Comparison of ENCODE assay signal across 11 mouse cellular contexts in genomic region chr3:90255784-90256353, GRCm38 (mm10). TPM values are rescaled to one million over a fixed set of nuclear protein-coding genes. Genes with fewer than 3 reads are reported as not detected.
DNase-seq lines count a peak whose midpoint lies in the region; ATAC-seq and TF ChIP-seq lines count a peak whose summit lies in the region.
"Had no signal": no experiment of that assay in that cellular context is flagged by ENCODE, and none has a peak within 500 bp of the region (broad histone marks: within the 10 kb centered on the region; RNA-seq: fewer than 3 reads in every experiment).

No protein-coding gene starts in this region.

- H3K9ac ChIP-seq in intestine, embryonic 15.5 days, result no peak overlapping the region
- no peak overlapping the region for H3K9ac ChIP-seq in intestine, postnatal 0 days (ENCODE audit: low read depth, low read length)
- 0 out of 2 replicates have a peak overlapping the region, but pooled peaks have one; percentile 92 for H3K9ac ChIP-seq in liver, embryonic 12.5 days

- peaks cover 25% of the 10 kb centered on the region for H3K36me3 ChIP-seq in intestine, embryonic 15.5 days
- H3K36me3 ChIP-seq in intestine, postnatal 0 days (ENCODE audit: control insufficient read depth, insufficient read depth), result peaks cover 40% of the 10 kb centered on the region
- H3K36me3 ChIP-seq in embryonic facial prominence, embryonic 10.5 days (replicated peaks), result peaks cover 59% of the 10 kb centered on the region
- H3K36me3 ChIP-seq in liver, embryonic 12.5 days, result peaks cover 52% of the 10 kb centered on the region

- TF ChIP-seq CTCF in intestine, postnatal 0 days (IDR thresholded peaks at IDR 0.05; ENCODE audit: low read depth), result no peak
- TF ChIP-seq CTCF in layer of hippocampus, adult 2 months (conservative IDR thresholded peaks at IDR 0.05), result no peak

- H3K27me3 ChIP-seq in intestine, embryonic 15.5 days (replicated peaks), result no peaks in the 10 kb centered on the region
- H3K27me3 ChIP-seq in intestine, postnatal 0 days (replicated peaks; ENCODE audit: control insufficient read depth, insufficient read depth, low read length), result no peaks in the 10 kb centered on the region
- no peaks in the 10 kb centered on the region for H3K27me3 ChIP-seq in embryonic facial prominence, embryonic 10.5 days (replicated peaks; ENCODE audit: low read depth, poor library complexity, severe bottlenecking)
- H3K27me3 ChIP-seq in liver, embryonic 12.5 days (replicated peaks), result no peaks in the 10 kb centered on the region

- no peaks in the 10 kb centered on the region for H3K9me3 ChIP-seq in intestine, embryonic 15.5 days
- H3K9me3 ChIP-seq in intestine, postnatal 0 days (ENCODE audit: control insufficient read depth), result no peaks in the 10 kb centered on the region
- H3K9me3 ChIP-seq in embryonic facial prominence, embryonic 10.5 days, result no peaks in the 10 kb centered on the region
- no peaks in the 10 kb centered on the region for H3K9me3 ChIP-seq in liver, embryonic 12.5 days (replicated peaks)

- H3K4me3 ChIP-seq in intestine, embryonic 15.5 days (replicated peaks), result no peak overlapping the region
- no peak overlapping the region for H3K4me3 ChIP-seq in intestine, postnatal 0 days (ENCODE audit: low read depth, low read length)
- peak overlapping the region; percentile 95; the same call in 1 of the 2 replicates for H3K4me3 ChIP-seq in embryonic facial prominence, embryonic 10.5 days
- H3K4me3 ChIP-seq in liver, embryonic 12.5 days, result no peak overlapping the region
- no peak overlapping the region for H3K4me3 ChIP-seq in layer of hippocampus, adult 2 months

- no peak for ATAC-seq in cerebellum, adult (ENCODE audit: insufficient number of reproducible peaks, low FRiP score, low TSS enrichment)
- no peak for ATAC-seq in intestine, embryonic 15.5 days
- ATAC-seq in intestine, postnatal 0 days, result no peak
- no peak for ATAC-seq in liver, embryonic 12.5 days

- 89% methylated on average over 14 of the region's 14 CpGs for WGBS in intestine, embryonic 15.5 days
- WGBS in intestine, postnatal 0 days, result 90% methylated on average over 14 of the region's 14 CpGs
- 94% methylated on average over 14 of the region's 14 CpGs for WGBS in embryonic facial prominence, embryonic 10.5 days
- WGBS in liver, embryonic 12.5 days (ENCODE audit: insufficient replicate concordance), result 90% methylated on average over 14 of the region's 14 CpGs

- peak; percentile 22 for DNase-seq in cerebellum, adult 8-10 months
- DNase-seq in embryonic facial prominence, embryonic 10.5 days (ENCODE audit: low spot score), result no peak
- no peak for DNase-seq in layer of hippocampus, adult 2 months (ENCODE audit: low spot score in 2 of 2)
- DNase-seq in frontal cortex, postnatal 14 days (ENCODE audit: low spot score in 2 of 2), result no peak
- DNase-seq: heart, postnatal 10 days; thymus, postnatal 36 days had no signal

- no peak overlapping the region for H3K27ac ChIP-seq in intestine, embryonic 15.5 days
- H3K27ac ChIP-seq in intestine, postnatal 0 days (ENCODE audit: low read depth, low read length), result no peak overlapping the region
- H3K27ac ChIP-seq in embryonic facial prominence, embryonic 10.5 days (replicated peaks), result no peak overlapping the region
- H3K27ac ChIP-seq in liver, embryonic 12.5 days, result no peak overlapping the region
- H3K27ac ChIP-seq in layer of hippocampus, adult 2 months, result no peak overlapping the region

- H3K4me1 ChIP-seq in intestine, embryonic 15.5 days (replicated peaks), result peaks cover 12% of the 10 kb centered on the region
- 0 out of 2 replicates have a peak, but pooled peaks cover 4% of the 10 kb centered on the region for H3K4me1 ChIP-seq in intestine, postnatal 0 days (replicated peaks; ENCODE audit: control insufficient read depth, insufficient read depth, low read length)
- peaks cover 23% of the 10 kb centered on the region for H3K4me1 ChIP-seq in embryonic facial prominence, embryonic 10.5 days
- peaks cover 30% of the 10 kb centered on the region for H3K4me1 ChIP-seq in liver, embryonic 12.5 days

- 0 out of 2 replicates have a peak overlapping the region, but pooled peaks have one; percentile 11 for H3K4me2 ChIP-seq in intestine, embryonic 15.5 days (replicated peaks)
- no peak overlapping the region for H3K4me2 ChIP-seq in intestine, postnatal 0 days (replicated peaks; ENCODE audit: low read depth)
- H3K4me2 ChIP-seq in liver, embryonic 12.5 days, result peak overlapping the region; percentile 87; the same call in 1 of the 2 replicates

RNA-seq across cellular contexts. Expression of gene Crtc2, which starts 1.9 kb away (rescaled TPM):
- 18.6 and 19.0 TPM in 2 replicates for polyA plus RNA-seq in intestine, embryonic 15.5 days (2015; fragmentation: Nextera tagmentation; extraction: Ambion mirVana)
- polyA plus RNA-seq in intestine, postnatal 0 days (2015; fragmentation: Nextera tagmentation; extraction: Ambion mirVana), result 12.2 and 14.9 TPM in 2 replicates
- polyA plus RNA-seq in embryonic facial prominence, embryonic 10.5 days (2016; fragmentation: Nextera tagmentation; extraction: Ambion mirVana), result 26.1 and 26.8 TPM in 2 replicates
- 8.2 and 9.4 TPM in 2 replicates for polyA plus RNA-seq in liver, embryonic 12.5 days (2016; fragmentation: Nextera tagmentation; extraction: Ambion mirVana)
- 10 to 100 TPM; 38.3 to 49.5 TPM for total RNA-seq in layer of hippocampus, adult 2 months (2021)

RNA-seq across cellular contexts. Expression of gene Slc39a1, which starts 7.9 kb away (rescaled TPM):
- 114 and 119 TPM in 2 replicates for polyA plus RNA-seq in intestine, embryonic 15.5 days (2015; fragmentation: Nextera tagmentation; extraction: Ambion mirVana)
- 153 and 158 TPM in 2 replicates for polyA plus RNA-seq in intestine, postnatal 0 days (2015; fragmentation: Nextera tagmentation; extraction: Ambion mirVana)
- polyA plus RNA-seq in embryonic facial prominence, embryonic 10.5 days (2016; fragmentation: Nextera tagmentation; extraction: Ambion mirVana), result 60.9 and 64.2 TPM in 2 replicates
- polyA plus RNA-seq in liver, embryonic 12.5 days (2016; fragmentation: Nextera tagmentation; extraction: Ambion mirVana), result 30.7 and 33.1 TPM in 2 replicates
- 10 to 100 TPM; 42.5 to 45.5 TPM for total RNA-seq in layer of hippocampus, adult 2 months (2021)

RNA-seq across cellular contexts. Expression of gene Dennd4b, which starts 9.1 kb away (rescaled TPM):
- 2.3 and 3.9 TPM in 2 replicates for polyA plus RNA-seq in intestine, embryonic 15.5 days (2015; fragmentation: Nextera tagmentation; extraction: Ambion mirVana)
- 0.93 and 0.94 TPM in 2 replicates for polyA plus RNA-seq in intestine, postnatal 0 days (2015; fragmentation: Nextera tagmentation; extraction: Ambion mirVana)
- 4.3 and 5.3 TPM in 2 replicates for polyA plus RNA-seq in embryonic facial prominence, embryonic 10.5 days (2016; fragmentation: Nextera tagmentation; extraction: Ambion mirVana)
- polyA plus RNA-seq in liver, embryonic 12.5 days (2016; fragmentation: Nextera tagmentation; extraction: Ambion mirVana), result 3.0 and 3.4 TPM in 2 replicates
- 10 to 100 TPM; 33.7 to 35.6 TPM for total RNA-seq in layer of hippocampus, adult 2 months (2021)

RNA-seq across cellular contexts. Expression of gene Creb3l4, which starts 12.6 kb away (rescaled TPM):
- 10.7 and 14.5 TPM in 2 replicates for polyA plus RNA-seq in intestine, embryonic 15.5 days (2015; fragmentation: Nextera tagmentation; extraction: Ambion mirVana)
- 7.5 and 8.6 TPM in 2 replicates for polyA plus RNA-seq in intestine, postnatal 0 days (2015; fragmentation: Nextera tagmentation; extraction: Ambion mirVana)
- polyA plus RNA-seq in embryonic facial prominence, embryonic 10.5 days (2016; fragmentation: Nextera tagmentation; extraction: Ambion mirVana), result 4.2 and 6.1 TPM in 2 replicates
- polyA plus RNA-seq in liver, embryonic 12.5 days (2016; fragmentation: Nextera tagmentation; extraction: Ambion mirVana), result 0.56 and 0.66 TPM in 2 replicates
- not detected for total RNA-seq in layer of hippocampus, adult 2 months (2021)
- total RNA-seq: gastrocnemius, adult 18-20 months had no signal

RNA-seq across cellular contexts. Expression of gene Jtb, which starts 24.5 kb away (rescaled TPM):
- polyA plus RNA-seq in intestine, embryonic 15.5 days (2015; fragmentation: Nextera tagmentation; extraction: Ambion mirVana), result 111 and 113 TPM in 2 replicates
- polyA plus RNA-seq in intestine, postnatal 0 days (2015; fragmentation: Nextera tagmentation; extraction: Ambion mirVana), result 169 and 172 TPM in 2 replicates
- polyA plus RNA-seq in embryonic facial prominence, embryonic 10.5 days (2016; fragmentation: Nextera tagmentation; extraction: Ambion mirVana), result 79.3 and 81.4 TPM in 2 replicates
- 64.9 and 66.4 TPM in 2 replicates for polyA plus RNA-seq in liver, embryonic 12.5 days (2016; fragmentation: Nextera tagmentation; extraction: Ambion mirVana)
- 10 to 100 TPM; 44.3 to 45.3 TPM for total RNA-seq in layer of hippocampus, adult 2 months (2021)
